Mouse (Mus musculus) embryonic facial prominence, embryonic 14.5 days (tissue): Measurements from ENCODE around the gene Evc2. TPM values are rescaled to one million over a fixed set of nuclear protein-coding genes. Genes with fewer than 3 reads are reported as not detected.

ENCODE experiments used
- ATAC-seq: fragments of 200-750 bp; cut with Nextera tagmentation; 2 replicates; pipeline ENCODE4 v1.8.0; 2017; ENCODE audit warnings: low read depth, moderate number of reproducible peaks, moderate TSS enrichment
- DNase-seq: peaks from one replicate; pipeline ENCODE4 v3.0.0-alpha.2; 2015; ENCODE audit warnings: low spot score
- H3K27ac ChIP-seq: fragments of 300-500 bp; sonication (generic); replicated peaks from 2 replicates; pipeline ENCODE4 v1.5.1; 2014; ENCODE audit warnings: low read depth, mild to moderate bottlenecking, low read length, moderate library complexity
- H3K27me3 ChIP-seq: fragments of 300-500 bp; sonication (generic); replicated peaks from 2 replicates; pipeline ENCODE4 v1.6.1; 2014; ENCODE audit warnings: low read length; ENCODE audit not compliant: control insufficient read depth, insufficient read depth
- H3K36me3 ChIP-seq: fragments of 300-500 bp; sonication (generic); 2 replicates; pipeline ENCODE4 v1.6.1; 2014; ENCODE audit warnings: low read length, mixed read lengths; ENCODE audit not compliant: control insufficient read depth, insufficient read depth
- H3K4me1 ChIP-seq: fragments of 300-500 bp; sonication (generic); 2 replicates; pipeline ENCODE4 v1.6.1; 2014; ENCODE audit warnings: antibody characterized with exemption, low read length; ENCODE audit not compliant: control insufficient read depth, insufficient read depth
- H3K4me2 ChIP-seq: fragments of 300-500 bp; sonication (generic); 2 replicates; pipeline ENCODE4 v1.6.1; 2014; ENCODE audit warnings: low read depth, mild to moderate bottlenecking, low read length, moderate library complexity, mixed read lengths
- H3K4me3 ChIP-seq: fragments of 300-500 bp; sonication (generic); 2 replicates; pipeline ENCODE4 v1.5.1; 2014; ENCODE audit warnings: low read depth, mild to moderate bottlenecking, low read length
- H3K9ac ChIP-seq: fragments of 300-500 bp; sonication (generic); 2 replicates; pipeline ENCODE4 v1.6.1; 2014; ENCODE audit warnings: low read depth, mild to moderate bottlenecking, low read length, moderate library complexity, mixed read lengths
- H3K9me3 ChIP-seq: fragments of 300-500 bp; sonication (generic); 2 replicates; pipeline ENCODE4 v1.6.1; 2016; ENCODE audit warnings: low read length; ENCODE audit not compliant: control insufficient read depth
- WGBS: fragments of 180-500 bp; shearing (Covaris S2); extraction: QIAGEN DNeasy Blood & Tissue Kit; methylation state at CpG from one replicate; pipeline ENCODE4 v1.1.7; 2014; 5-methylcytosine and 5-hydroxymethylcytosine counted together
- polyA plus RNA-seq: library from polyadenylated mRNA; unstranded; fragments of >200 nt; fragmentation: Nextera tagmentation; extraction: Ambion mirVana; gene quantifications from 2 replicates; pipeline ENCODE4 v1.2.1, GENCODE M21; 2014

Evc2 gene
- polyA plus RNA-seq, 1 experiment from 2014 or later = 19.4 TPM

GRCm38 (mm10) chr5:37419028-37419427, 80.7 kb downstream of the Evc2 start:
- peaks cover 66% of the 10 kb centered on the region for H3K36me3 ChIP-seq
- ATAC-seq = no peak
- no peaks in the 10 kb centered on the region for H3K4me1 ChIP-seq
- no peak overlapping the region for H3K9ac ChIP-seq
- H3K27me3 ChIP-seq = no peaks in the 10 kb centered on the region
- no peaks in the 10 kb centered on the region for H3K9me3 ChIP-seq
- 89% methylated on average over 6 of the region's 6 CpGs for WGBS
- no peak overlapping the region for H3K4me3 ChIP-seq
- no peak overlapping the region for H3K27ac ChIP-seq
- no peak for DNase-seq
- H3K4me2 ChIP-seq = no peak overlapping the region

- Histone ChIP-seq H3K9me3 (no peaks in the 10 kb centered on the region), H3K27ac (no peak overlapping the region), H3K36me3 (peaks cover 41% of the 10 kb centered on the region), H3K4me3 (no peak overlapping the region), H3K9ac (no peak overlapping the region), H3K4me1 (no peaks in the 10 kb centered on the region), H3K27me3 (no peaks in the 10 kb centered on the region), H3K4me2 (no peak overlapping the region)
- no peak for ATAC-seq
- DNase-seq = no peak
Measured at GRCm38 (mm10) chr5:37427210-37427609, 88.9 kb downstream of the Evc2 start.

GRCm38 (mm10) chr5:37435417-37435816, 97.1 kb downstream of the Evc2 start:
- Histone ChIP-seq H3K9ac (no peak overlapping the region), H3K27ac (no peak overlapping the region), H3K27me3 (no peaks in the 10 kb centered on the region), H3K4me1 (no peaks in the 10 kb centered on the region), H3K4me2 (no peak overlapping the region), H3K36me3 (no peaks in the 10 kb centered on the region), H3K9me3 (no peaks in the 10 kb centered on the region), H3K4me3 (no peak overlapping the region)
- 66% methylated on average over 3 of the region's 3 CpGs for WGBS
- ATAC-seq (no peak), DNase-seq (no peak)

GRCm38 (mm10) chr5:37442767-37443166, 104.5 kb downstream of the Evc2 start:
- Histone ChIP-seq H3K27me3 (no peaks in the 10 kb centered on the region), H3K9ac (no peak overlapping the region), H3K27ac (no peak overlapping the region), H3K4me2 (no peak overlapping the region), H3K36me3 (no peaks in the 10 kb centered on the region), H3K4me3 (no peak overlapping the region), H3K9me3 (no peaks in the 10 kb centered on the region), H3K4me1 (no peaks in the 10 kb centered on the region)
- WGBS = 74% methylated on average over 2 of the region's 2 CpGs
- ATAC-seq = no peak
- DNase-seq = no peak

GRCm38 (mm10) chr5:37447546-37447945, 109.2 kb downstream of the Evc2 start:
- H3K36me3 ChIP-seq = no peaks in the 10 kb centered on the region
- H3K27ac ChIP-seq = no peak overlapping the region
- H3K4me3 ChIP-seq = no peak overlapping the region
- no peak for DNase-seq
- H3K27me3 ChIP-seq = no peaks in the 10 kb centered on the region
- no peak overlapping the region for H3K4me2 ChIP-seq
- no peak overlapping the region for H3K9ac ChIP-seq
- WGBS = 88% methylated on average over 3 of the region's 3 CpGs
- no peaks in the 10 kb centered on the region for H3K9me3 ChIP-seq
- no peaks in the 10 kb centered on the region for H3K4me1 ChIP-seq
- no peak for ATAC-seq

GRCm38 (mm10) chr5:37456590-37456989, 118.3 kb downstream of the Evc2 start:
- no peak for ATAC-seq
- Histone ChIP-seq H3K36me3 (no peaks in the 10 kb centered on the region), H3K27ac (no peak overlapping the region), H3K4me1 (no peaks in the 10 kb centered on the region), H3K4me2 (no peak overlapping the region), H3K9ac (no peak overlapping the region), H3K27me3 (no peaks in the 10 kb centered on the region), H3K9me3 (0 out of 2 replicates have a peak, but pooled peaks cover 5% of the 10 kb centered on the region), H3K4me3 (no peak overlapping the region)
- WGBS = 67% methylated on average over 2 of the region's 2 CpGs
- no peak for DNase-seq

GRCm38 (mm10) chr5:37457191-37457590, 118.9 kb downstream of the Evc2 start:
- Histone ChIP-seq H3K9me3 (0 out of 2 replicates have a peak, but pooled peaks cover 5% of the 10 kb centered on the region), H3K4me3 (no peak overlapping the region), H3K4me2 (no peak overlapping the region), H3K4me1 (no peaks in the 10 kb centered on the region), H3K27me3 (no peaks in the 10 kb centered on the region), H3K27ac (no peak overlapping the region), H3K9ac (no peak overlapping the region), H3K36me3 (no peaks in the 10 kb centered on the region)
- DNase-seq (no peak), ATAC-seq (no peak)
- WGBS = 63% methylated on average over 5 of the region's 5 CpGs

GRCm38 (mm10) chr5:37457831-37458230, 119.5 kb downstream of the Evc2 start:
- H3K4me2 ChIP-seq = no peak overlapping the region
- H3K27ac ChIP-seq = no peak overlapping the region
- WGBS = 94% methylated on average over 2 of the region's 2 CpGs
- no peaks in the 10 kb centered on the region for H3K4me1 ChIP-seq
- DNase-seq = no peak
- H3K4me3 ChIP-seq = no peak overlapping the region
- ATAC-seq = no peak
- 0 out of 2 replicates have a peak, but pooled peaks cover 5% of the 10 kb centered on the region for H3K9me3 ChIP-seq
- H3K27me3 ChIP-seq = no peaks in the 10 kb centered on the region
- H3K36me3 ChIP-seq = no peaks in the 10 kb centered on the region
- no peak overlapping the region for H3K9ac ChIP-seq

- 64% methylated on average over 2 of the region's 2 CpGs for WGBS
- H3K9ac ChIP-seq = no peak overlapping the region
- DNase-seq (no peak), ATAC-seq (no peak)
- no peaks in the 10 kb centered on the region for H3K36me3 ChIP-seq
- H3K9me3 ChIP-seq = 0 out of 2 replicates have a peak, but pooled peaks cover 5% of the 10 kb centered on the region
- no peaks in the 10 kb centered on the region for H3K4me1 ChIP-seq
- no peak overlapping the region for H3K27ac ChIP-seq
- no peaks in the 10 kb centered on the region for H3K27me3 ChIP-seq
- no peak overlapping the region for H3K4me3 ChIP-seq
- no peak overlapping the region for H3K4me2 ChIP-seq
Measured at GRCm38 (mm10) chr5:37458236-37458635, 119.9 kb downstream of the Evc2 start.
